Mouse (Mus musculus): ENCODE results near the gene Exoc6.
"Not testable (repeated sequence)": the region's sequence is repeated elsewhere in the genome, so short reads cannot be mapped to it uniquely, and the experiment has no call there.

Gene Exoc6

DNA sequence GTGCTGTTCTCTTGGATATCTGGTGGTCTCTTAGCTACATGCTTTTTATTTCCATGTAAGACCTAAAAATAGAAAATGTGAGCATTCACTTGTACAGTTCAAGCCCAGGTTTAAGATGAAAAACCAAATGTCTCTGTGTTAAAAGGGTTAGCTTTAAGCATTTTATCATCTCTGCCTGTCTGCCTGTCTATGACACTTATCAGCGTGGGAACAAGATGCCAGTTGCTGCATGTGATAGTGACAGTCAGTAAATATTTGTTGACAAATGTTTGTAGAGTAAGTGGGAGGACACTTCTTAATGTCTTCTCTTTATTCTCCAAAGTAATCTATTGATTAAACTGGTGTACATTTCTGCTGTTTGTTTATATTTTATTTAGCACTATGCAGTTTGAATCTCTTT lies 12.5 kb upstream of the Exoc6 start:
- no peak for DNase-seq (ENCODE audit: low read depth, low spot score)

DNA sequence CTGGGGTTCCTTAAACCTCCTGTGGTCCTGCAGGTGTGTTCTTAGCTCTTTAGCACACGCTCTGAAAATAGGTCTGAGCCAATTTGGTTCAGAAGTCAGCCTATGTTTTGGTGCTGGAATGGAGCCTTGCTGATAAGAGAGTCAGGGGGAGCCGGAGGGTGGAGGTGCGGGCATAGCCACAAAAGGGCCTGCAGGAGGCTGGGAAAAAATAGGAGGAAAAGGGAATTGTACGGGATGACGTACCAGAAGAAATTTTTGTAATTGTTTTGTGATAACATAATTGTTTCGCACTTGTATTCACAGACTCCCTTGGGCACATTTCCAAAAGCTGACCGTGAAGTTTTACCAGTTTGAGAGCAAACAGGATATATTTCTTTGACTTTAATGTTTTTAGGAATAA lies 10.0 kb upstream of the Exoc6 start:
- DNase-seq (ENCODE audit: low read depth, low spot score): no peak

DNA sequence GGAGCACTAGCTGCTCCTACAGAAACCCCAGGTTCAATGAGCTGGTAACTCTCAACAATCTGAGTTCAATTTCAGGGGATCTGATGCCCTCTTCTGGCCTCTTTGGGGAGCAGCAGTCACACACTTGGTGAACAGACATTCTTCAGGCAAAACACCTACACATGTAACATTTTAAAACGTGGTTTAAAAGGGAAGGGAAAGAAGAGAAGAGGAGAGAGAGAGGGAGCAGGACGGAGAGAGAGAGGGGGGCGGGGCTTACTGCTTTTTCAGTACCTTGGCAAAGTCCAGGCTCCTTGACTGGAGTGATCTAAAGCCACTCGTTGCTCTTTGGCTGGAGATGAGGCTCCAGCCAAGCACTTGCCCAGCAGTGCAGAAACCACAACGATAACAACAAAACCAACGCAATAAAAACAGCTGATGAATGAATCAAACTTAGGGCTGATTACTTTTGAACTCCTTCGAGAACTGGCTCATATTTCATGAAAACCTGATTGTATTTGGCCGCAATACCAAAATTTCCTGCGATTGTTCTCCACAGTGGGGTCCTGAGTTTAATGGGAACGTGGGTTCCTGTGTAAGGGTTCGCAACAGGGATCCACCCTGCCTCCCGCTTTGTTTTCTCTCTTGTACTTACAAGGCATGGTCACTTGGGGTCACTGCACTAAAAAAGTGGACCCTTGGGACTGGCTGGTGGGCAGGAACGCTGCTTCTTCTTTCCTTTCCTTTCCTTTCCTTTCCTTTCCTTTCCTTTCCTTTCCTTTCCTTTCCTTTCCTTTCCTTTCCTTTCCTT lies 6.5 kb upstream of the Exoc6 start:
- DNase-seq (ENCODE audit: low read depth, low spot score): peak; percentile 72

DNA sequence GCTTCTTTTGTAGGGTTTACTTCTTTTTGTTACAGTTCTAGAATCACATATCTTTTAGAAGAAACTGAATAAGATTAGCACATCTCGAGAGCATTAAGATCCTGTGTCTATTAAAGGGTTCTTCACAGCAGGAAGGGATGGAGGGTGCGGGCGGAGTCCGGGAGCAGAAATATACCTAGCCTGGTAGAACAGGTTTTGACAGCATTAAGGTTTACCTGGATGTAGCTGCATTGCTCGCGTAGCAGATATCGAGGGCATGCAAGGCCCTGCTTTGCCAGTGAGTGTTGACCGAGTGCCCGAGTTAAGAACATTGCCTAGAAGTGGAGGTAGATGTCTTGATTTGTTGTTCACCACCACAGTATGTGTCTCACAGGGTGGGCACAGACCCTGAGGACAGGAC lies 5.7 kb upstream of the Exoc6 start:
- DNase-seq (ENCODE audit: low read depth, low spot score): no peak

DNA sequence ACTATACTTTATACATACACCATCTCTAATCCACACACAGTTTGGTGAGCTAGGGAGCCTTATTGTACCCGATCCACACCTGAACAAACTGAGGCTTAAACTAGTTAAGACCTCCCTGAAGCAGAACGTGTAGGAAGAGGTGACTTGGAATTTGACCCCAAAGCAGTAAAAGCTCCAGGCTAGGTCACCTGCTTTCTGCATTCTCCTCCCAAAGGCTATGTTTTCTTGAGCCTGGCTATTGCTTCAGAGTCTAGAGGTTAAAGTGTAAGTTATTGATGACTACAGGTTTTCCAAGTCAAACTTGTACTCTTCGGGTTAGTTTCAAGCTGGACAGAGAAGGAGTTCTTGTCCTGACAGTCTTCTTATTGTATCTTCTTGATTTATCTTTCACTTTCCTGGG lies 5.0 kb upstream of the Exoc6 start:
- no peak for DNase-seq (ENCODE audit: low read depth, low spot score)

DNA sequence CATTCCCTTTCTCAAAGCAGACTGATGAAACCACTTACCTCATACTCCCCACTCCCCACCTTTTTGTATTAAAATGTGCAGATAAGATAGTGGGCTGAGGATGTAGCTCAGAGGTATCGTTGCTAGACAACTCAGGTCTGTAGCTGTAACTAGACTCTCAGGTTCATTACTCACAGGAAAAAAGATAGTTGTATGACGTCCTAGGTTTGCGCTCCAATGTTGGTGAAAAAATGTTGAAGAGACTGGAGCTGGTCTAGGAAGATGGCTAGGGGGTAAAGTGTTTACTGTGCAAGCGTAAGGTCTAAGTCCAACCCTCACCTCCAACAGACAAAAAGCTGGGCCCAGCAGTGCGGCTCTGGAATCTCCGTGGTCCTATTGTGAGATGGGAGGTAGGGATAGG lies 4.5 kb upstream of the Exoc6 start:
- no peak for DNase-seq (ENCODE audit: low read depth, low spot score)

DNA sequence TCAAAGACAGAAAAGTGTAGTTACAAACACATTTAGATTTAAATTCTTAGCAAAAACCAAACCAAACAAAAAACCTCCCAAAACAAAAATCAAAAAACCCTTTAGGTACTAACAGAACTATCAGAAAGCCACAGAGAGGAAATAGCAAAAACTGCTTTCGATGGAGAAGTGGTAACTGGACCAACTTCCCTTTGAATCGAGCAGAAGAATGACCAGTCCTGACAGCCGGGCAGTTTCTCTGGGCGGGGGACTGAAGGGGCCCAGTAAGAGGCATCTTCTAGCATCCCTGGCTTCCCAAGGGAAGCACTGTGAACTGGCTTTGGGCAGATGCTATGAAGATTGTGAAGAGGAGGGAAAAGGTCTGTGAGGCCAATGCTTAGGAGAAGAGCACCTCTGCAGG lies 3.4 kb upstream of the Exoc6 start:
- DNase-seq (ENCODE audit: low read depth, low spot score): peak; percentile 60

DNA sequence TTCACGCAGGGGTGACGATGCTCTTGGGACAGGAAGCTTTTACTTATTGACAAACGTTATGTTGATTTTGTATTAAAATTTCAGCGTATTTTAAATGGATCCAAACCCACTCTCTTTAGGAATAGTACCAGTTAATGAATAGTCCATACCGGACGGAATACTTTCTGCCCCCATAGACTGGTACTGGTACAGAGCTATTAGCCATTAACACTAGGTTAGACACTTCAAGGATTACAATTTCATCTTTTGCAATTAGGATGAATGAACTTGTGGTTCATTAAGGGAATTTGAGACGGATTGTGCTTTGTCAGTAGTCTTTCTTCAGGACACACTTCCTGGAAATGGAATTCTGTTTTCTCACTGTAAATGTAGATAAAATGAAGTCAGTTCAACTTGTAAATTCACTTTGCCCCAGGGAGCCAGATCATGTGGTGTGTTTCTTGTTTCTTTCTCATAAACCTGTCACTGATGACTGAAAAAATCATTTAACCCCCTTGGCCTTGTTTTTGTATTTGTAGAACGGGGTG lies 885 bp downstream of the Exoc6 start:
- DNase-seq (ENCODE audit: low read depth, low spot score): no peak

DNA sequence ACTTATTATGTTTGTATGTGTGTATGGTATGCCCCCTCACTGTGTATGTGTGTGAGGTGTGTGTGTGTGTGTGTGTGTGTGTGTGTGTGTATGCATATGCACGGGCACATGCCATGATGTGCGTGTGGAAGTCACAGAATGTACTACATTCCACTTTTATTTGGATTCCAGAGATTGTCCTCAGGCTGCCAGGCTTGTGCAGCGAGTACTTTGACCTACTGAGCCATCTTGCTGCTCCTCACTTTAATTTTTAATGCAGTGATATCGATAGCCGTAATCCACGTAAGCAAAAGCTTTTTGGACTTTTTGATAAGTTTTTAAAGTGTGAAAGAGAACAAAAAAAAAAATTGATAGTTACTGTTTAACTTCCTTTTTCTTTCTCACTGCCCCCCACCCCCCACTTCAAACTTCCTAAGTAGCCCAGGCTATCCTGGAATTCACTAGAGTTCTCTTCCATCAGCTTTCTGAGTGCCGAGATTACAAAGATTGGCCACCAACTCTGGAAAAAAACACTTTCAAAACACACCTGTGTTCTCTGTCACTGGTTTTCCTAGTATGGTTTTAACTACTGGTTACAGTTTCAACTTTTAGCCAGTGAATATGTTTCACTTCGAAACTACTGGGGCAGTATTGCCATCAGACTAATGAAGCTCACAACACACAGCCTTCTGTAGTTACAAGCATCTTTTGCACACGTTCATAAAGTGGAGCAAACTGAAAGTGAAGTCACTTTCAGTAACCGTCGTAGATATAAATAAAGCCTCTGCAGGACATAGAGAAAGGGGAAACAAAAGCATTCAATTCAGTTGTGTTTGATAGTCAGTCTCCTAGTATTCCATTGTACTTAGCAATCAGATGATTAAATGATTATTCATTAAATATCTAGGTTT lies 3.4 kb downstream of the Exoc6 start:
- DNase-seq (ENCODE audit: low read depth, low spot score): peak; percentile 80

DNA sequence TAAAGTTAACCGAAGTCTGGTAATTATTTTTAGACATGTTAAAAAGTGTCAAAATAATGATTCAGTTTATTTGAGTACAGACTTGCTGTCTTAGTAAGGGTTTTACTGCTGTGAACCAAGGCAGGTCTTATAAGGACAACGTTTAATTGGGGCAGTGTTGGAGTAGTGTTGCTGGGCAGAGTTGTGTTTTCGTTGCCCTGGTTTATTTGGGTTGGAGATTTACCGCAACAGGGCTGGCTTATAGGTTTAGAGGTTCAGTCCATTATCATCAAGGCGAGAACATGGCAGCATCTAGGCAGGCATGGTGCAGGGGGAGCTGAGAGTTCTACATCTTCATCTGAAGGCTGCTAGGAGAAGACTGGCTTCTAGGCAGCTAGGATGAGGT lies 4.0 kb downstream of the Exoc6 start:
- not testable (repeated sequence) for DNase-seq (ENCODE audit: low read depth, low spot score)

DNA sequence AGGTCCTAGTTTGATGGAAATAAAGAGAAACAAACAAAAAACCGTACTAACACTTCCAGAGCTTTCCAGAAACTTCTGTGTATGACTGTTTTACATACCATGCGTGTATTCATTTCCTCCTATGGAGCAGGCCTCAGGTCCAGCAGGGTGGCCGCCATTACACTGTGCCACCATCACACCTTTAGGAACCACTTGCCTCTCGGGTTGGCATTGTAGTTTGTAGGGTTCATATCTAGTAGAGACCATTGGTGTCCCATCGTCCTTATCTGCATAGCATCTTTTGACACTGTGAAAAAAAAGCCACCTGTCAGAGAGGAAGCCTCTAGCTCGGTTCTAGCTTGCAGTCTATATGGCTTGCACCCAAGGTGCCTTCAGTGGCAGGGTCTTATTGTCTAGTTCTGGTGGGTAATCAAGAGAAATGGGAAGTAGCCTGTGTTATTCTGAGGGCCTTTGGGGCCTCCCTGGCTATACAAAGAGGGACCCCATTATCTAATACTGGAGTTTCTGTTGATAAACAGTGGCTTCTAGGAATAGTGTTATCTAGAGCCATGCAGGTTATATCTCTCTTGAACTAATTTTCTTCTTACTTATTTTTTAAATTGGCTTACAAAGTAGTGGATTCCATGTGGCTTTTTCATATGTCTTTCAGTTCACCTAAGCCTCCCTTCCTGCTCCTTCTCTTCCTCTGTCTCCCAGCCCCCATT lies 5.8 kb downstream of the Exoc6 start:
- DNase-seq (ENCODE audit: low read depth, low spot score): no peak

DNA sequence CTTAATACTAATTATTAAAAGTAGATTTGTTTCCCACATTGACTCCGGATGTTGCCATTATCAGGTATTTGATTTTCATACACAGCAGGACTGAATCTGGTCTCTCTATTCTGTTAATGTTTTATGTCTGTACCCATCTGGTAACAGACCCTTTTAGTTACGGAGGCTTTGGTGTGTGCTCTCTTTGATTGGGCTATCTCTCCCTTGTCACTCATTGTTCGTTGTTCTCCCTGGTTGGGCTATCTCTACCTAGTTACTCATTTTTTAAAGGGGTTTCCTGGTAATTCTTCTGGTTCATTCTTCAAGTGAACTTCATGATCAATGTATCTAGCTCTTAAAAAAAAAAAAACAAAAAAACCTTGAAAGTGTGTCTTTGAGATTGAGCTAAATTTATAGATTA lies 7.7 kb downstream of the Exoc6 start:
- no peak for DNase-seq (ENCODE audit: low read depth, low spot score)

DNA sequence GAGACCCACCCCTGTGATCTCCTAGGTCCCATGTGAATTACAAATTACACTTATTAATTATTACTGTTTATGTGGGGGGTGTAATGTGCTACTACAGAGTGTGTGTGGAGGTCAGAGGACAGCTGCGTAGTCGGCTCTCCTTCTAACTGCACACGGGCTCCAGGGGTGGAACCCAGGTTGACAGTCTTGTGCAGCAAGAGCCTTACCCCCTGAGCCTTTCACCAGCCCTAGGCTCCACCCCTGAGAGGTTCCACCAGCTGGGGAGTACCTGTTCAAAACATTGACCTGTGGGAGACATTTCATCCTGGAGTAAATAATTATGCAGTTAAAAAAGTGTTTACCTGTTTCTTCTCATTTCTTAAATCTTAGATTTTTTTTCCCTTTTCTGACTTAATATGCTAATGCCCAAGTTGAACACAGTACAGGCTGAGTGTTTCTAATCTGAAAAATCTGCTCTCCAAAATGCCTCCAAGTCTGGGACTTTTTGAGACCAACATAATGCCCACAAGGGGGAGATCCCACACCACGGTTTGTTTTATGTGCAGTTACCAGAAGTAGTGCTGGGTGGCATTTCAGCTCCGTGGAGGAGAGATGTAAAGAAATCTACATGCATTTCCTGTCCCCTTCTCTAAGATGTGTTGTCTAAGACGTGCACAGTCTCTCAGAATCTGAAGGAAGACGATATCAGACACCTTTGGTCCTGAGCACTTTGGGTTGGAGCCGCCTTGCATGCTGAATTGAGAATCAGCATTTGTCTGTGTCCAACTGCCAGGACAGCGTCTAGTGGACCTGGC lies 9.3 kb downstream of the Exoc6 start:
- DNase-seq (ENCODE audit: low read depth, low spot score): peak; percentile 46

DNA sequence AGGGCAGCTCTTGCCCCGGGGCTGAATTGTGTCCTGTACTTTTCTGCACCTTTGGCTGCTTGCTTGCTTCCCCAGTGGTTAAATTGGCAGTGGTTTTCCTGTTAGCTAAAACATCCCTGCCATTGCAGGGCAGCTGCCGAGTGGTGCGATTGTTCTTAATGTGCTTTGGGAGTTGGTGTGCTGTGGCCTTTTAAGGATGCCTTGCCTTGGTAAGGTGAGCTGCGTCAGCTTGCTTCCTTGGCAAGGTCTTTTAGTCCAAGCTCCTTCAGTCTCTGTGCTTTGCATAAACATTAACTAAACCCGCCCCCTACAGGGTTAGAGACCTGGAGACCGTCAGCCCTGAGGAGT lies 9.8 kb downstream of the Exoc6 start:
- DNase-seq (ENCODE audit: low read depth, low spot score): no peak

DNA sequence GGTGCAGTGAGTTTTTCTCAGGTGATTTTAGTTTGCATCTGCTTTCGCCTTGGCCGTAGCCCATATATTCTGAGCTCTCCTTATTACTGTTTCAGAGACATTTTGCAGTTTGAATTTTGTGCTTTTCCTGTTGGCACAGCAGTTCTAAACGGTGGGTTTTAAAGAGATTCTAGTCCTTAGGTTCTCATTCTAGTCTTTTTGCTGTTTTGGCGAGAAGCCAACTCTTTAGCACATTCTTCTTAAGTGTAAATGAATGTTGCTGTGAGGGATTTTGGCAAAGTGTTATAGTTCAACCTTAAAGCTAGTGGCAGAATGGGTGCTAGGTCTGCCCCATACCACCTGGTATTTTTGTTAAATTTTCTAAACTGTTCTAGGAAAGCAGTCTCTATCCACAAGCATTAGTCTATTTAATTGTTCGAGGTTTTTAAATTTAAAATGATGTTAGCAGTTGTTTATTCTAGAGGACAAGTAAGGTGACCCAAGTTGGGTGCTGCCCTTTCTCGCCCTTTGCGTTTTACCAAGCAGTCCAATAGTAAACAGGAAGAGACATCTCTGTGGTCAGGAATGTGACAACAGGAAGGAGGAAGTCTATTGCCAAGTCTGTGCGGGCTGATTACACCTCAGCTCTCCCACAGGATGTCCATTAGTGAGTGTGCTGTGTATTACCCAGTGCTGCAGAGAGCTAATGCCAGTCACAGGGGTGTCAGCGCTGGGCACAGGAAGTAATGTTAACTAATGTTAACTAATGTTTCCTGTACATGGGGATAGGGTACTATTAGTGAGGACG lies 11.1 kb downstream of the Exoc6 start:
- DNase-seq (ENCODE audit: low read depth, low spot score): no peak

DNA sequence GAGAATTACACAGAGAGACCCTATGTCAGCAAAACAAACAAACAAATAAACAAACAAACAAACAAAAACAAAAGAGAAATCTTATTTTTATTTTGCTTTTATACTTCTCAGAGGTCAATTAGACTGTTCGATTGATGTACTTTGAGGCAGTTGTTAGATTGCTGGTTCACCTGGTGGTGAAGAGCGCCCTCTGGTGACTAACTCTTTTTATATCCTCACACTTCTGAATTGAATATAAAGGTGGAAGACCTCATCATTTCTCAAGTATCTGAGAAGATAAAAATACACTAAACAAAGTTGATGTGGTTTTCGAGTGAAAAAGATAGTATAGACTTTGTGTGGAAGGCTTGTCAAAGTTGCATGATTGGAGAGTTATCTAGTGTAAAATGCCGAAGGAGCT lies 13.5 kb downstream of the Exoc6 start:
- DNase-seq (ENCODE audit: low read depth, low spot score): peak; percentile 75

DNA sequence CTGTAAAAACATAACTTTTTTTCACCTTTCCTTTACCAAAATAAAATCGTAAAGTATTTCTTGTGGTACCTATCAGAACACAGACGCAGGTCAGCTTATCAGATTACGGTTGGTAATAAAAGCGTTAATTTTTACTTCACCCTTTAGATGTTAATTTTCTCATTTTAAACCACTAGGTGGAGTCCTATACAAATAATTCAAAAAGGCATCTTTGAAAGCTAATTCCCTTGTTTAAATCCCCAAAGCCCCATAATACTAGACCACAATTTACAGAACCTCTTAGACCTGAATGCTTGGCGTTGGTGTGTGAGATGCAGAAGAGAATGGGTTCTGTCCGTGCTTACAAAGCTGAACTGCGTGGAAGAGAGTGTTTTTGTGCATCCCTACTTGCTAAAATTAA lies 15.6 kb downstream of the Exoc6 start:
- no peak for DNase-seq (ENCODE audit: low read depth, low spot score)

DNA sequence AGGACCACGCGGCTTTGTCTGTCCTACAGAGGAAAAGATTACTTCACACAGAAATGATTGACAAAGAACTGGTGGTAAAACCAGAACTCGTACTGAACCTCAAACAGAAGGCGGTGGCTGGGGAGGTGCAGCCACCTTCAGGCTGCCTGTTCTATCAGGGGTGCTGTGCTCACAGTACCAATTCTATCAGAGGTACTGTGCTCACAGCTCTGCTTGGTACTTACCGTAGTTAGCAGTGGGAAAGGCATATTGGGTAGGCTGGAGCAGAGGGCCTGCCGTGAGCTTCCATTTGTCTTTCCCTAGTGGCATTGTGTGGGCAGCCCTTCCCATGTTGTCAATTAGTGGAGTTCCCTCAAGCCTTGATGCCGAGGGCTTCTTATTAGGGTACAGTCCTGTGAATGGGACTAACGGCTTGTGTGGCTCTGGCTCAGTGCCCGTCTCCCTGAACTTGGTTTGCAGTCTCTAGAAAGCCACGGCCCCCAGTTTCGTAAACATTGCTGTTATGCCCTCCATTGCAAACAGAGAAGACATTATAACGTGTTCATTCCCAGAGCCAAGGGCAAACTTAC lies 19.1 kb downstream of the Exoc6 start:
- DNase-seq (ENCODE audit: low read depth, low spot score): no peak

DNA sequence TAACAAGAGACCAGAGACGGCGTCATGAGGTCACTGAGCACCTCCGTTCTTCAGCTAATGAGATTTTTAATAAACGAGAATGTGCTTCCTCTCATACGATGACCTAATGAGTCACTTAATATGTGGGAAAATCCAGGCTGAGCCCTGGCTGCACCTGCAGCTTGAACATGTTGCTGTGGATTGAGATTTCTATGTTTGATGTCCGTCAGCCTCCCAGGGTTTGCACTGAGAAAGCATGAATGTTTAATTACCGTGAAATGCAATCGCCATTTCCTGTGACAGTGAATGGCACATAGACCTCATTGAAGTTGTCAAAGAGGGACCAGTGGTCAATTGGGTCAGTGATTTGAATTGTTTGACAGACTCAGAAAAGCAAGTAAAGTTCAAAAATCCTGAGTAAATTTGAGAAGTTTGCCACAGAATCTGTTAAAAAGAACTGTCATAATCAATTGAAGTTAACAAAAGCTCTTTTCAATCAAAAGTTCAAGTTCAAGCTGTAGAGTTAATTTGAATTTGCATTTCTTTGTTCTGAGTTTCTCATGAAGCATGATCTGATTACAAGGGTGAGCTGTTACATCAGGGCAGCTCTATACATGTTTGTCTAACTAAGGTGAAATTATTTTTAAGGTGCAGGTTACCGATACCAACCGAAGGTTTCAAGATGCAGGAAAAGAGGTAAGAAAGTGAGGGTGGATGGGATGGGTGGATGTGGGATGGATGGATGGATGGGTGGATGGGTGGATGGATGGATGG lies 20.9 kb downstream of the Exoc6 start:
- DNase-seq (ENCODE audit: low read depth, low spot score): no peak

DNA sequence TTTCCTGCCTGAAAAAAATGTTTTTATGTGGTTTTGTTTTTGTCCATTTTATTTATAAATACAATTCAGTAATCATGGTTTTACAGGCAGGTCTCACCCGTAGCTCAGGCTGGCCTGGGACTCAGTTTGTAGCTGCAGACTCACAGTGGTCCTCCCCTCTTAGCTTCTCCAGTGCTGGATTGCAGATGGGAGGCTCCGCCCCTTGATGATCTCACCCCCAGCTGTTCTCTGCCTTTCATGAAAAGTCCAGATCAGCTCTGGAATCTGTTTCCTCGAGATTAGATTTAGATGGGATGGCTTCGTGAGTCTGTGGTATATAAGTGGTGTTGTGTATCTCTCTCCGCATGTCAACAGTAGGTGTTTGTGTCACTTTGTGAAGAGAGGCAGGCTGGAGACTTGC lies 24.6 kb downstream of the Exoc6 start:
- DNase-seq (ENCODE audit: low read depth, low spot score): no peak
